Mouse (Mus musculus): Measurements from ENCODE around the gene Calr4. TPM values are rescaled to one million over a fixed set of nuclear protein-coding genes. Genes with fewer than 3 reads are reported as not detected.

Gene Calr4
- under 1 TPM in 1 of 2 experiments, not detected in 1; 0.62 TPM for total RNA-seq (2021)
- long read RNA-seq, experiment 1, partial matches to known transcripts = 0 of 1 reads
- long read RNA-seq, experiment 1, other reads (novel, unspliced or antisense) = 1 of 1 reads
- long read RNA-seq, experiment 2 = 0 reads

GRCm38 (mm10) chr4:109234185-109234584 is at the start of gene Calr4:
Gene Calr4, plus strand, starts transcription at chr4:109234485.
- intact Hi-C loops (cut with DNase I) = no loop called here
- DNase-seq = no peak

- intact Hi-C loops (cut with DNase I) = no loop called here
- no peak for DNase-seq
These were observed 48.5 kb upstream of the Calr4 start for GRCm38 (mm10) chr4:109185616-109186405.

- intact Hi-C loops (cut with DNase I) = no loop called here
These were observed 42.7 kb upstream of the Calr4 start for GRCm38 (mm10) chr4:109191598-109191997.

GRCm38 (mm10) chr4:109193886-109194285 is 40.4 kb upstream of the Calr4 start:
- DNase-seq = no peak
- intact Hi-C loops (cut with DNase I) = no loop called here

More at GRCm38 (mm10) chr4:109191598-109191997, 42.7 kb upstream of the Calr4 start:
- DNase-seq = no peak

GRCm38 (mm10) chr4:109195900-109196629 is 38.2 kb upstream of the Calr4 start:
- no peak for DNase-seq
- intact Hi-C loops (cut with DNase I) = no loop called here

GRCm38 (mm10) chr4:109199069-109199468 is 35.2 kb upstream of the Calr4 start:
- no peak for DNase-seq
- intact Hi-C loops (cut with DNase I) = no loop called here

- DNase-seq = peak; percentile 98
- intact Hi-C loops (cut with DNase I) = loop anchor here (5.0 kb wide), 1 partner anchor 80 kb away; the partner anchor contains the start of gene Eps15
These were observed 32.5 kb upstream of the Calr4 start, which contains the start of gene Osbpl9 for GRCm38 (mm10) chr4:109201582-109202424. Gene Osbpl9, minus strand, starts transcription at chr4:109202272.

GRCm38 (mm10) chr4:109203931-109204330 is 30.4 kb upstream of the Calr4 start:
- intact Hi-C loops (cut with DNase I) = loop anchor here (5.0 kb wide), 1 partner anchor 78 kb away; the partner anchor contains the start of gene Eps15
- DNase-seq = no peak

GRCm38 (mm10) chr4:109204416-109204815 is 29.9 kb upstream of the Calr4 start:
- no peak for DNase-seq
- intact Hi-C loops (cut with DNase I) = loop anchor here (5.0 kb wide), 1 partner anchor 78 kb away; the partner anchor contains the start of gene Eps15

GRCm38 (mm10) chr4:109207524-109207923 is 26.8 kb upstream of the Calr4 start:
- no peak for DNase-seq

GRCm38 (mm10) chr4:109210253-109210652 is 24.0 kb upstream of the Calr4 start:
- peak; percentile 22 to 35 for DNase-seq

More at GRCm38 (mm10) chr4:109207524-109207923, 26.8 kb upstream of the Calr4 start:
- intact Hi-C loops (cut with DNase I) = no loop called here

GRCm38 (mm10) chr4:109210881-109211280 is 23.4 kb upstream of the Calr4 start:
- intact Hi-C loops (cut with DNase I) = no loop called here
- no peak for DNase-seq

More at GRCm38 (mm10) chr4:109210253-109210652, 24.0 kb upstream of the Calr4 start:
- intact Hi-C loops (cut with DNase I) = no loop called here

- no peak for DNase-seq
- intact Hi-C loops (cut with DNase I) = no loop called here
These were observed 20.3 kb upstream of the Calr4 start for GRCm38 (mm10) chr4:109213986-109214385.

GRCm38 (mm10) chr4:109218008-109218407 is 16.3 kb upstream of the Calr4 start:
- intact Hi-C loops (cut with DNase I) = no loop called here

GRCm38 (mm10) chr4:109220441-109220940 is 13.8 kb upstream of the Calr4 start:
- intact Hi-C loops (cut with DNase I) = no loop called here
- DNase-seq = no peak

More at GRCm38 (mm10) chr4:109218008-109218407, 16.3 kb upstream of the Calr4 start:
- DNase-seq = no peak

GRCm38 (mm10) chr4:109222001-109222400 is 12.3 kb upstream of the Calr4 start:
- DNase-seq = no peak
- intact Hi-C loops (cut with DNase I) = no loop called here

GRCm38 (mm10) chr4:109224762-109225552 is 9.3 kb upstream of the Calr4 start:
- peak; percentile 87 to 90 for DNase-seq
- intact Hi-C loops (cut with DNase I) = no loop called here

GRCm38 (mm10) chr4:109225606-109226005 is 8.7 kb upstream of the Calr4 start:
- intact Hi-C loops (cut with DNase I) = no loop called here
- no peak for DNase-seq

GRCm38 (mm10) chr4:109226071-109226470 is 8.2 kb upstream of the Calr4 start:
- intact Hi-C loops (cut with DNase I) = no loop called here
- DNase-seq = no peak

Measured in heart, postnatal 14 days (tissue).